Mouse (Mus musculus) erythroblast, embryonic 14.5 days (primary cell): ENCODE measurements around the gene Cacna1d. TPM values are rescaled to one million over a fixed set of nuclear protein-coding genes. Genes with fewer than 3 reads are reported as not detected.

ENCODE experiments used
- H3K27me3 ChIP-seq: 2 replicates; pipeline ENCODE4 v1.6.1; 2012; ENCODE audit warnings: inconsistent platforms; ENCODE audit not compliant: control insufficient read depth
- H3K36me3 ChIP-seq: 2 replicates; pipeline ENCODE4 v1.6.1; 2012; ENCODE audit warnings: mild to moderate bottlenecking, inconsistent platforms; ENCODE audit not compliant: control insufficient read depth
- H3K4me1 ChIP-seq: 2 replicates; pipeline ENCODE4 v1.6.1; 2012; ENCODE audit warnings: inconsistent platforms; ENCODE audit not compliant: control insufficient read depth
- H3K4me3 ChIP-seq: replicated peaks from 2 replicates; pipeline ENCODE3; 2012; ENCODE audit warnings: moderate library complexity, mild to moderate bottlenecking, inconsistent platforms
- H3K9me3 ChIP-seq: 2 replicates; pipeline ENCODE4 v1.6.1; 2012; ENCODE audit warnings: low read length, inconsistent platforms, mixed read lengths; ENCODE audit not compliant: control insufficient read depth
- GATA1 ChIP-seq: IDR thresholded peaks from 2 replicates; pipeline ENCODE4 v1.6.1; 2012; ENCODE audit warnings: low read length, inconsistent platforms, mixed read lengths
- TAL1 ChIP-seq: IDR thresholded peaks from 3 replicates; pipeline ENCODE4 v1.6.1; 2012; ENCODE audit warnings: low read length, inconsistent platforms, mixed read lengths
- polyA plus RNA-seq: library from polyadenylated mRNA; stranded (reverse); fragments of >175 nt; gene quantifications from 2 replicates; pipeline ENCODE4 v1.2.3, GENCODE M21; 2012

Gene Cacna1d
- polyA plus RNA-seq, 1 experiment = not detected

DNA sequence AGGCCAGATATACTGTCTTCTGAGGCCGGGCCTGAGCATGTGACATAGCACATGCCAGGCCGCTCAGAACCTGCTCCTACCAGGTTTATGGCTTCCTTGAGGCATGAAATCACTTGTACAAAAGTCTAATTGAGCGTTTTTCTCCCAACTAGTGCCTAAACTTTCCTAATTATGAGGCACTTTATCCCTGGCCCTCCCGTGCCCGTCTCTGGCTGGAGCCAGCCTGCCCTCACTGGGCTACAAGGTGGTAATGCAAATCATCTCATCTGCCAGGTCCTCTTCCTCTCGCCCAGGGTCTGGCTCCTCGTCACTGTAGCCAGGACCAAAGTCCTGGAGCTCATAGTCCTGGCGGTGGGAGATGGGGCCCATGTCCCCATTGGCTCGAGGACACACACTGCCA is 449.4 kb downstream of the Cacna1d start:
- Histone ChIP-seq H3K4me1 (no peaks in the 10 kb centered on the region), H3K36me3 (no peaks in the 10 kb centered on the region), H3K4me3 (no peak overlapping the region), H3K27me3 (no peaks in the 10 kb centered on the region), H3K9me3 (no peaks in the 10 kb centered on the region)
- no peak for TF ChIP-seq GATA1
- TF ChIP-seq TAL1 = no peak

GRCm38 (mm10) chr14:30039413-30039812 is 451.8 kb downstream of the Cacna1d start:
- Histone ChIP-seq H3K36me3 (no peaks in the 10 kb centered on the region), H3K27me3 (no peaks in the 10 kb centered on the region), H3K4me3 (no peak overlapping the region), H3K9me3 (no peaks in the 10 kb centered on the region), H3K4me1 (no peaks in the 10 kb centered on the region)
- TF ChIP-seq GATA1 (no peak), TAL1 (no peak)

- Histone ChIP-seq H3K36me3 (no peaks in the 10 kb centered on the region), H3K27me3 (no peaks in the 10 kb centered on the region), H3K4me1 (no peaks in the 10 kb centered on the region), H3K4me3 (no peak overlapping the region), H3K9me3 (no peaks in the 10 kb centered on the region)
- TF ChIP-seq GATA1 = no peak
- no peak for TF ChIP-seq TAL1
Measured at GRCm38 (mm10) chr14:30038431-30038830, 452.8 kb downstream of the Cacna1d start.

- TF ChIP-seq GATA1 = no peak
- TF ChIP-seq TAL1 = no peak
- no peaks in the 10 kb centered on the region for H3K27me3 ChIP-seq
- no peaks in the 10 kb centered on the region for H3K4me1 ChIP-seq
- no peak overlapping the region for H3K4me3 ChIP-seq
- no peaks in the 10 kb centered on the region; the same call in 1 of the 2 replicates for H3K36me3 ChIP-seq
- no peaks in the 10 kb centered on the region for H3K9me3 ChIP-seq
Measured at GRCm38 (mm10) chr14:30033405-30033804, 457.9 kb downstream of the Cacna1d start.

DNA sequence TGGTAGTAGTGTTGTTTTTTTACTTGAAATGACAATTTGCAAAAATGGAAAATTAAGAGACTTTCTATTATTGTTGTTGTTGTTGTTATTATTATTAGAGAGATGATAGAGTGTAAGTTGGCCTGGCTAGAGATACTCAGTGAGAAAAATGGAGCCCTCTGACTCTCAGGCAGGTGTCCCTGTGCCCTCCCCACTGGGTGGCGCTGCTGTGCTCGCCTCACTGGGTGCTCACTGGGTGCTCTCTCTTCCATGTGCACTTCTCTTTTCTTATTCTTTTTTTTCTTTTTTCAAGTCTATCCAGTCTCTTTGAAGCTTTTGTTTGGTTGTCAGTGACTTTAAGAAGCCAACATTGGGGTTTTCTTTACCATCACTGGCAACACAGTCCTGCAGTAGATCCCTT is 463.9 kb downstream of the Cacna1d start:
- Histone ChIP-seq H3K4me3 (no peak overlapping the region), H3K36me3 (no peaks in the 10 kb centered on the region; the same call in 1 of the 2 replicates), H3K9me3 (no peaks in the 10 kb centered on the region), H3K4me1 (no peaks in the 10 kb centered on the region), H3K27me3 (no peaks in the 10 kb centered on the region)
- TF ChIP-seq TAL1 = no peak
- TF ChIP-seq GATA1 = no peak

GRCm38 (mm10) chr14:30024387-30024786 is 466.9 kb downstream of the Cacna1d start:
- H3K4me3 ChIP-seq = no peak overlapping the region
- no peaks in the 10 kb centered on the region for H3K36me3 ChIP-seq
- H3K27me3 ChIP-seq = no peaks in the 10 kb centered on the region
- H3K4me1 ChIP-seq = no peaks in the 10 kb centered on the region
- TF ChIP-seq TAL1 (no peak), GATA1 (no peak)
- H3K9me3 ChIP-seq = no peaks in the 10 kb centered on the region

DNA sequence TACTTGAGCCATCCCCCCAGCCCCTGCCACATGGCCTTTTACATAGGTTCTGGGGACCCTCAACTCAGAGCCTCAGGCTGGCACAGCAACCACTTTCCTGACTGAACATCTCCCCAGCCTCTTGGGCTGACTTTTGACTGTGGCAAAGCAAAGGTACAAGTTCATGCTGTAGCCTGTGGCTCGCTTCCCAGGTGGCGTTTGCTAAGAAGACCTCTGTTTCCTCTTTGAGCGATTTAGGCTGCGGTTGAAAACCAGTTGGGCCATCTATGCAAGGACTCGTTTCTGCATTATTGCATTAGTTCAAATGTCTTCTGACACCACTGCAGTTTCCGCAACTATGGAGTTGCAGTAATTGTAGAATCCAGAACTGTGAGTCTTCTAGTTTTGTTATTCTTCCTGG is 468.8 kb downstream of the Cacna1d start:
- no peak overlapping the region for H3K4me3 ChIP-seq
- no peaks in the 10 kb centered on the region for H3K9me3 ChIP-seq
- no peaks in the 10 kb centered on the region for H3K36me3 ChIP-seq
- no peak for TF ChIP-seq TAL1
- TF ChIP-seq GATA1 = no peak
- no peaks in the 10 kb centered on the region for H3K27me3 ChIP-seq
- no peaks in the 10 kb centered on the region for H3K4me1 ChIP-seq

- H3K4me3 ChIP-seq = no peak overlapping the region
- H3K27me3 ChIP-seq = no peaks in the 10 kb centered on the region
- TF ChIP-seq GATA1 = no peak
- no peak for TF ChIP-seq TAL1
- H3K9me3 ChIP-seq = no peaks in the 10 kb centered on the region
- H3K4me1 ChIP-seq = no peaks in the 10 kb centered on the region
- H3K36me3 ChIP-seq = no peaks in the 10 kb centered on the region
Measured at GRCm38 (mm10) chr14:30019792-30020575, 471.3 kb downstream of the Cacna1d start.

GRCm38 (mm10) chr14:30019375-30019774 is 471.9 kb downstream of the Cacna1d start:
- no peaks in the 10 kb centered on the region for H3K27me3 ChIP-seq
- H3K36me3 ChIP-seq = no peaks in the 10 kb centered on the region
- TF ChIP-seq TAL1 (no peak), GATA1 (no peak)
- no peak overlapping the region for H3K4me3 ChIP-seq
- no peaks in the 10 kb centered on the region for H3K9me3 ChIP-seq
- H3K4me1 ChIP-seq = no peaks in the 10 kb centered on the region
